Mouse (Mus musculus) neural tube, embryonic 15.5 days (tissue): Measurements from ENCODE around the gene Ndc80. TPM values are rescaled to one million over a fixed set of nuclear protein-coding genes. Genes with fewer than 3 reads are reported as not detected.

Experiments
- ATAC-seq: fragments of 200-750 bp; cut with Nextera tagmentation; 2 replicates; pipeline ENCODE4 v1.8.0; 2017; ENCODE audit warnings: mild to moderate bottlenecking, moderate TSS enrichment, moderate library complexity; ENCODE audit not compliant: low FRiP score
- H3K27ac ChIP-seq: fragments of 300-500 bp; sonication (generic); replicated peaks from 2 replicates; pipeline ENCODE4 v1.5.1; 2015; ENCODE audit warnings: mild to moderate bottlenecking, inconsistent platforms
- H3K27me3 ChIP-seq: fragments of 300-500 bp; sonication (generic); replicated peaks from 2 replicates; pipeline ENCODE4 v1.6.1; 2015; ENCODE audit warnings: inconsistent platforms
- H3K36me3 ChIP-seq: fragments of 300-500 bp; sonication (generic); 2 replicates; pipeline ENCODE4 v1.6.1; 2015; ENCODE audit warnings: inconsistent platforms
- H3K4me1 ChIP-seq: fragments of 300-500 bp; sonication (generic); 2 replicates; pipeline ENCODE4 v1.6.1; 2015; ENCODE audit warnings: inconsistent platforms
- H3K4me2 ChIP-seq: fragments of 300-500 bp; sonication (generic); 2 replicates; pipeline ENCODE4 v1.6.1; 2015; ENCODE audit warnings: inconsistent platforms, mild to moderate bottlenecking, moderate library complexity
- H3K4me3 ChIP-seq: fragments of 300-500 bp; sonication (generic); replicated peaks from 2 replicates; pipeline ENCODE4 v1.5.1; 2015; ENCODE audit warnings: mild to moderate bottlenecking, inconsistent platforms
- H3K9ac ChIP-seq: fragments of 300-500 bp; sonication (generic); replicated peaks from 2 replicates; pipeline ENCODE4 v1.6.1; 2015; ENCODE audit warnings: mild to moderate bottlenecking, inconsistent platforms
- H3K9me3 ChIP-seq: fragments of 300-500 bp; sonication (generic); replicated peaks from 2 replicates; pipeline ENCODE4 v1.6.1; 2016; ENCODE audit warnings: inconsistent platforms
- WGBS: fragments of 180-500 bp; shearing (Covaris S2); methylation state at CpG from one replicate; pipeline ENCODE4 v1.1.7; 2015; ENCODE audit warnings: mixed read lengths; 5-methylcytosine and 5-hydroxymethylcytosine counted together
- polyA plus RNA-seq: library from polyadenylated mRNA; unstranded; fragments of >200 nt; fragmentation: Nextera tagmentation; extraction: Ambion mirVana; gene quantifications from 2 replicates; pipeline ENCODE4 v1.2.1, GENCODE M21; 2015

Ndc80 gene
- polyA plus RNA-seq, 1 experiment from 2014 or later, result 5.9 TPM

GRCm38 (mm10) chr17:71495784-71496183 is 30.9 kb downstream of the Ndc80 start:
- no peaks in the 10 kb centered on the region for H3K4me1 ChIP-seq
- H3K9ac ChIP-seq, result no peak overlapping the region
- no peaks in the 10 kb centered on the region for H3K36me3 ChIP-seq
- 93% methylated on average over 4 of the region's 4 CpGs for WGBS
- H3K9me3 ChIP-seq, result no peaks in the 10 kb centered on the region
- H3K27me3 ChIP-seq, result no peaks in the 10 kb centered on the region
- H3K4me2 ChIP-seq, result no peak overlapping the region
- no peak overlapping the region for H3K4me3 ChIP-seq
- no peak overlapping the region for H3K27ac ChIP-seq
- no peak for ATAC-seq

GRCm38 (mm10) chr17:71491332-71491686 is 35.3 kb downstream of the Ndc80 start:
- Histone ChIP-seq H3K9ac (no peak overlapping the region), H3K4me2 (no peak overlapping the region), H3K4me3 (no peak overlapping the region), H3K27ac (no peak overlapping the region), H3K4me1 (0 out of 2 replicates have a peak, but pooled peaks cover under 1% of the 10 kb centered on the region), H3K36me3 (no peaks in the 10 kb centered on the region), H3K9me3 (no peaks in the 10 kb centered on the region), H3K27me3 (no peaks in the 10 kb centered on the region)
- 85% methylated on average over 4 of the region's 4 CpGs for WGBS
- ATAC-seq, result no peak

- Histone ChIP-seq H3K4me1 (0 out of 2 replicates have a peak, but pooled peaks cover 3% of the 10 kb centered on the region), H3K27ac (no peak overlapping the region), H3K9me3 (no peaks in the 10 kb centered on the region), H3K27me3 (no peaks in the 10 kb centered on the region), H3K9ac (no peak overlapping the region), H3K4me3 (no peak overlapping the region), H3K4me2 (no peak overlapping the region), H3K36me3 (no peaks in the 10 kb centered on the region)
- ATAC-seq, result no peak
- WGBS, result 82% methylated on average over 9 of the region's 9 CpGs
These were observed 35.9 kb downstream of the Ndc80 start for GRCm38 (mm10) chr17:71490666-71491331.

GRCm38 (mm10) chr17:71489703-71490461 is 36.8 kb downstream of the Ndc80 start:
- H3K4me1 ChIP-seq, result 0 out of 2 replicates have a peak, but pooled peaks cover 3% of the 10 kb centered on the region
- H3K4me3 ChIP-seq, result no peak overlapping the region
- WGBS, result 86% methylated on average over 9 of the region's 9 CpGs
- no peaks in the 10 kb centered on the region for H3K36me3 ChIP-seq
- no peak overlapping the region for H3K9ac ChIP-seq
- no peaks in the 10 kb centered on the region for H3K27me3 ChIP-seq
- ATAC-seq, result no peak
- H3K9me3 ChIP-seq, result no peaks in the 10 kb centered on the region
- H3K27ac ChIP-seq, result no peak overlapping the region
- no peak overlapping the region for H3K4me2 ChIP-seq

- Histone ChIP-seq H3K9ac (no peak overlapping the region), H3K4me1 (0 out of 2 replicates have a peak, but pooled peaks cover 3% of the 10 kb centered on the region), H3K4me3 (no peak overlapping the region), H3K27ac (0 out of 2 replicates have a peak overlapping the region, but pooled peaks have one; percentile 6), H3K9me3 (no peaks in the 10 kb centered on the region), H3K4me2 (peak overlapping the region; percentile 26), H3K36me3 (no peaks in the 10 kb centered on the region), H3K27me3 (no peaks in the 10 kb centered on the region)
- ATAC-seq, result no peak
- WGBS, result 22% methylated on average over 8 of the region's 8 CpGs
These were observed 40.3 kb downstream of the Ndc80 start for GRCm38 (mm10) chr17:71486231-71486851.

- peak overlapping the region; percentile 26 for H3K4me2 ChIP-seq
- 0 out of 2 replicates have a peak overlapping the region, but pooled peaks have one; percentile 6 for H3K27ac ChIP-seq
- no peak overlapping the region for H3K9ac ChIP-seq
- ATAC-seq, result no peak
- 0 out of 2 replicates have a peak, but pooled peaks cover 3% of the 10 kb centered on the region for H3K4me1 ChIP-seq
- H3K36me3 ChIP-seq, result no peaks in the 10 kb centered on the region
- WGBS, result 54% methylated on average over 12 of the region's 12 CpGs
- H3K4me3 ChIP-seq, result no peak overlapping the region
- no peaks in the 10 kb centered on the region for H3K9me3 ChIP-seq
- H3K27me3 ChIP-seq, result no peaks in the 10 kb centered on the region
These were observed 40.8 kb downstream of the Ndc80 start for GRCm38 (mm10) chr17:71485791-71486230.

- 0 out of 2 replicates have a peak, but pooled peaks cover 3% of the 10 kb centered on the region for H3K4me1 ChIP-seq
- no peaks in the 10 kb centered on the region for H3K27me3 ChIP-seq
- no peak for ATAC-seq
- H3K36me3 ChIP-seq, result no peaks in the 10 kb centered on the region
- H3K4me3 ChIP-seq, result no peak overlapping the region
- no peak overlapping the region for H3K9ac ChIP-seq
- WGBS, result 91% methylated on average over 5 of the region's 5 CpGs
- H3K9me3 ChIP-seq, result no peaks in the 10 kb centered on the region
- no peak overlapping the region for H3K4me2 ChIP-seq
- H3K27ac ChIP-seq, result no peak overlapping the region
These were observed 41.9 kb downstream of the Ndc80 start for GRCm38 (mm10) chr17:71484711-71485110.

GRCm38 (mm10) chr17:71483418-71484060 is 43.1 kb downstream of the Ndc80 start:
- Histone ChIP-seq H3K4me3 (no peak overlapping the region), H3K4me2 (no peak overlapping the region), H3K27ac (no peak overlapping the region), H3K36me3 (no peaks in the 10 kb centered on the region), H3K27me3 (no peaks in the 10 kb centered on the region), H3K9ac (no peak overlapping the region), H3K4me1 (0 out of 2 replicates have a peak, but pooled peaks cover 3% of the 10 kb centered on the region), H3K9me3 (no peaks in the 10 kb centered on the region)
- WGBS, result 90% methylated on average over 7 of the region's 7 CpGs
- no peak for ATAC-seq

GRCm38 (mm10) chr17:71479381-71479901 is 47.2 kb downstream of the Ndc80 start:
- H3K36me3 ChIP-seq, result no peaks in the 10 kb centered on the region
- no peak overlapping the region for H3K27ac ChIP-seq
- WGBS, result 69% methylated on average over 5 of the region's 5 CpGs
- no peaks in the 10 kb centered on the region for H3K9me3 ChIP-seq
- no peak overlapping the region for H3K4me2 ChIP-seq
- H3K4me3 ChIP-seq, result no peak overlapping the region
- no peak for ATAC-seq
- peaks cover 9% of the 10 kb centered on the region for H3K4me1 ChIP-seq
- no peaks in the 10 kb centered on the region for H3K27me3 ChIP-seq
- H3K9ac ChIP-seq, result no peak overlapping the region

- no peak overlapping the region for H3K27ac ChIP-seq
- peaks cover 27% of the 10 kb centered on the region for H3K4me1 ChIP-seq
- H3K4me2 ChIP-seq, result no peak overlapping the region
- no peak overlapping the region for H3K4me3 ChIP-seq
- WGBS, result 95% methylated on average over 8 of the region's 8 CpGs
- H3K9me3 ChIP-seq, result no peaks in the 10 kb centered on the region
- ATAC-seq, result no peak
- no peaks in the 10 kb centered on the region for H3K36me3 ChIP-seq
- no peaks in the 10 kb centered on the region for H3K27me3 ChIP-seq
- H3K9ac ChIP-seq, result no peak overlapping the region
These were observed 49.2 kb downstream of the Ndc80 start for GRCm38 (mm10) chr17:71477481-71477880.

GRCm38 (mm10) chr17:71476346-71477020 is 50.2 kb downstream of the Ndc80 start:
- Histone ChIP-seq H3K4me3 (peak overlapping the region; percentile 86), H3K4me2 (peak overlapping the region; percentile 91), H3K9me3 (no peaks in the 10 kb centered on the region), H3K27me3 (no peaks in the 10 kb centered on the region), H3K4me1 (peaks cover 27% of the 10 kb centered on the region), H3K27ac (peak overlapping the region; percentile 99; the same call in 1 of the 2 replicates), H3K9ac (peak overlapping the region; percentile 99; the same call in 1 of the 2 replicates), H3K36me3 (no peaks in the 10 kb centered on the region)
- ATAC-seq, result no peak
- 78% methylated on average over 7 of the region's 7 CpGs for WGBS
